Mouse (Mus musculus) olfactory bulb, adult 2 months (tissue): ENCODE data around the gene Ninj2.

Source experiments
- CTCF ChIP-seq: fragments of 200-500 bp; IDR thresholded peaks from 2 replicates; pipeline ENCODE4 v1.5.1; 2012; ENCODE audit warnings: low read depth, mild to moderate bottlenecking, low read length, moderate library complexity; ENCODE audit not compliant: insufficient read depth
- POLR2A ChIP-seq: fragments of 200-500 bp; IDR thresholded peaks from 2 replicates; pipeline ENCODE4 v1.6.1; 2012; ENCODE audit warnings: mild to moderate bottlenecking, low read depth, low read length, moderate library complexity; ENCODE audit not compliant: insufficient read depth

DNA sequence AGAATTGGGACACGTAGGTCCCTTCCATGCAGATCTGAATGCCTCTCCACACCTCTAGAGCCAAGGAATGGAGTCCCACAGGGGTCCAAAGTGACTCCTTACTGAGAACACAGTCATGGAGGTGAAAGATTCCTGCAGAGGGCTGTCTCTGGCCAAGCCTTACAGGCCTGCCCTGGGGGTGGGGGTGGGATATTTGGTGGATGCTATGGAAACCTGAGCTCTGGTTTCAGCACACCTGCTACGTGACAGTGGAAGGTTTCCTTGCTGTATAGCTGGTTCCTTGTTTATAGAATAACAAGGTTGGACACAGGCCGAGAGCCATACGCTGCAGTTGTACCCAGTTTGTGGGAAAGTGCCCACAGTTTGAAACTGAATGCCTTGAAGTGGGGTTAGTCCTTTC, 87.3 kb downstream of the Ninj2 start:
- TF ChIP-seq CTCF (no peak), POLR2A (no peak)
